Mouse (Mus musculus) kidney, adult 18-20 months (tissue): ENCODE results near the gene Fam89a.

ENCODE experiments used
- DNase-seq: peaks from one replicate; pipeline ENCODE4 v3.0.0; 2021

Fam89a gene

GRCm38 (mm10) chr8:124752325-124752862 lies 762 bp upstream of the Fam89a start:
- no peak for DNase-seq

- DNase-seq: no peak
These were observed 441 bp downstream of the Fam89a start for GRCm38 (mm10) chr8:124751191-124751590.

GRCm38 (mm10) chr8:124746661-124747060 lies 5.0 kb downstream of the Fam89a start:
- no peak for DNase-seq

GRCm38 (mm10) chr8:124739268-124739667 lies 12.4 kb downstream of the Fam89a start:
- peak; percentile 35 for DNase-seq

- no peak for DNase-seq
These were observed 16.2 kb downstream of the Fam89a start for GRCm38 (mm10) chr8:124735371-124735911.

GRCm38 (mm10) chr8:124732828-124733227 lies 18.8 kb downstream of the Fam89a start:
- DNase-seq: no peak

- peak; percentile 13 for DNase-seq
These were observed 27.3 kb downstream of the Fam89a start for GRCm38 (mm10) chr8:124724301-124724700.

- peak; percentile 95 for DNase-seq
These were observed 29.6 kb downstream of the Fam89a start, which contains the start of the genes Ttc13 and Arv1 for GRCm38 (mm10) chr8:124721862-124722515. Gene Ttc13 (minus strand): TSS chr8:124721983. Gene Arv1 (plus strand): TSS chr8:124722139.

GRCm38 (mm10) chr8:124720938-124721861 lies 30.4 kb downstream of the Fam89a start:
- DNase-seq: no peak

GRCm38 (mm10) chr8:124720133-124720532 lies 31.5 kb downstream of the Fam89a start:
- no peak for DNase-seq

- DNase-seq: no peak
These were observed 35.9 kb downstream of the Fam89a start for GRCm38 (mm10) chr8:124715736-124716135.

- DNase-seq: no peak
These were observed 38.4 kb downstream of the Fam89a start for GRCm38 (mm10) chr8:124713207-124713606.

GRCm38 (mm10) chr8:124705823-124706222 lies 45.8 kb downstream of the Fam89a start:
- no peak for DNase-seq

- no peak for DNase-seq
These were observed 47.3 kb downstream of the Fam89a start for GRCm38 (mm10) chr8:124704376-124704775.

GRCm38 (mm10) chr8:124703526-124703925 lies 48.1 kb downstream of the Fam89a start:
- DNase-seq: no peak

- DNase-seq: no peak
These were observed 49.4 kb downstream of the Fam89a start for GRCm38 (mm10) chr8:124702183-124702582.

GRCm38 (mm10) chr8:124701023-124701422 lies 50.6 kb downstream of the Fam89a start:
- no peak for DNase-seq

- no peak for DNase-seq
These were observed 51.4 kb downstream of the Fam89a start for GRCm38 (mm10) chr8:124700271-124700670.

- no peak for DNase-seq
These were observed 56.1 kb downstream of the Fam89a start for GRCm38 (mm10) chr8:124695424-124696100.

- no peak for DNase-seq
These were observed 59.9 kb downstream of the Fam89a start for GRCm38 (mm10) chr8:124691706-124692105.
